ENCODE assay signal across 8 mouse cellular contexts in the genomic region with DNA sequence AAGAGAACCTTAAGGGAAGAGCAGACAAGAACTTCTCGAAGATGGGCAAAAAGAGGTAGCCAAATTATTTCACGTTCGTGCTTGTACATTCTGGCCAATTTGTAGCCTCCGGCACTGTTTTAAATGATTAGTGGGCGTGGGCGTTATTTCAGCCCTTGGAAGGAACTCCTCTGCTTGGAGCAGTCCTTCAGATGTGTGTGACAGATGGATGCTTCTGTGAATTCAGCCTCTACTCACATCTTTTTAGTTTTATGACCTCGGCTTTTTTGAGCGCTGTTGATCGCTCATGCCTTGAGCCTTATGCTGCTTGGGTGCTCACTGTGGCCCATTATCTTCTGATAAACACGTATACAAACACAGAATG. TPM values are rescaled to one million over a fixed set of nuclear protein-coding genes. Genes with fewer than 3 reads are reported as not detected.
DNase-seq lines count a peak whose midpoint lies in the region; ATAC-seq and TF ChIP-seq lines count a peak whose summit lies in the region.

No protein-coding gene starts in this region.

- H3K9me3 ChIP-seq in liver, embryonic 15.5 days (replicated peaks), result no peaks in the 10 kb centered on the region

- DNase-seq in cerebellum, adult 2 months, result no peak
- DNase-seq in cerebellum, postnatal 14 days, result no peak
- no peak for DNase-seq in thymus, adult 2 months
- DNase-seq in thymus, postnatal 14 days, result no peak
- DNase-seq in urinary bladder, postnatal 10 days (ENCODE audit: low spot score), result no peak
- no peak for DNase-seq in layer of hippocampus, adult 9-11 months
- DNase-seq in left cerebral cortex, adult 9 months (ENCODE audit: low spot score in 2 of 2), result no peak

- 14% methylated on average over 10 of the region's 10 CpGs for WGBS in cerebellum, adult 2 months
- WGBS in thymus, adult 2 months, result 19% methylated on average over 10 of the region's 10 CpGs
- WGBS in liver, embryonic 15.5 days (ENCODE audit: insufficient replicate concordance), result 23% methylated on average over 10 of the region's 10 CpGs

- no peaks in the 10 kb centered on the region; the same call in 1 of the 2 replicates for H3K4me1 ChIP-seq in cerebellum, adult 2 months (ENCODE audit: control insufficient read depth, insufficient read depth, low read length)
- H3K4me1 ChIP-seq in thymus, adult 2 months (replicated peaks; ENCODE audit: control insufficient read depth, insufficient read depth, low read length), result peaks cover 5% of the 10 kb centered on the region; the same call in 1 of the 2 replicates
- peaks cover 7% of the 10 kb centered on the region; the same call in 1 of the 2 replicates for H3K4me1 ChIP-seq in liver, embryonic 15.5 days (replicated peaks)

- no peak overlapping the region for H3K27ac ChIP-seq in cerebellum, adult 2 months (ENCODE audit: insufficient read depth, low read length)
- H3K27ac ChIP-seq in thymus, adult 2 months (ENCODE audit: control insufficient read depth, insufficient read depth, low read length), result no peak overlapping the region
- no peak overlapping the region for H3K27ac ChIP-seq in liver, embryonic 15.5 days (replicated peaks)

- peak overlapping the region; percentile 62 for H3K4me3 ChIP-seq in cerebellum, adult 2 months (replicated peaks; ENCODE audit: insufficient read depth, low read depth, low read length)
- peak overlapping the region; percentile 57 for H3K4me3 ChIP-seq in thymus, adult 2 months (ENCODE audit: control insufficient read depth, insufficient read depth, low read length)
- peak overlapping the region; percentile 51 for H3K4me3 ChIP-seq in liver, embryonic 15.5 days (replicated peaks)

- H3K36me3 ChIP-seq in thymus, adult 2 months (ENCODE audit: control insufficient read depth, insufficient read depth, low read length), result no peaks in the 10 kb centered on the region
- no peaks in the 10 kb centered on the region for H3K36me3 ChIP-seq in liver, embryonic 15.5 days (replicated peaks)

- ATAC-seq in liver, embryonic 15.5 days (ENCODE audit: insufficient read depth), result no peak

- H3K9ac ChIP-seq in liver, embryonic 15.5 days, result no peak overlapping the region

- peak overlapping the region; percentile 79 for H3K4me2 ChIP-seq in liver, embryonic 15.5 days

- TF ChIP-seq CTCF in cerebellum, adult 2 months (IDR thresholded peaks at IDR 0.05; ENCODE audit: borderline replicate concordance, insufficient read depth, low read depth, low read length), result no peak
- no peak for TF ChIP-seq CTCF in thymus, adult 2 months (IDR thresholded peaks at IDR 0.05; ENCODE audit: borderline replicate concordance, control insufficient read depth, extremely low read depth, insufficient read depth, low read length, poor library complexity)

- no peak for TF ChIP-seq POLR2A in cerebellum, adult 2 months (IDR thresholded peaks at IDR 0.05; ENCODE audit: borderline replicate concordance, insufficient read depth, low read length)
- no peak for TF ChIP-seq POLR2A in thymus, adult 2 months (IDR thresholded peaks at IDR 0.05; ENCODE audit: control insufficient read depth, extremely low read depth, insufficient read depth, low read length, poor library complexity)

- no peaks in the 10 kb centered on the region; the same call in 1 of the 2 replicates for H3K27me3 ChIP-seq in cerebellum, adult 2 months (ENCODE audit: control insufficient read depth, insufficient read depth, low read length)
- H3K27me3 ChIP-seq in thymus, adult 2 months (ENCODE audit: control insufficient read depth, insufficient read depth, low read length), result no peaks in the 10 kb centered on the region
- peaks cover 24% of the 10 kb centered on the region for H3K27me3 ChIP-seq in liver, embryonic 15.5 days

RNA-seq across cellular contexts. Expression of a gene that starts 0.8 kb away (rescaled TPM):
- 1.5 TPM in 2 replicates for polyA plus RNA-seq in cerebellum, adult 2 months (2012; rRNA removed)
- 1.8 and 3.1 TPM in 2 replicates for polyA plus RNA-seq in thymus, adult 2 months (2012; rRNA removed)
- polyA plus RNA-seq in liver, embryonic 15.5 days (2015; fragmentation: Nextera tagmentation; extraction: Ambion mirVana), result 0.40 and 0.43 TPM in 2 replicates
